Mouse (Mus musculus) 3134 (cell line): Measurements from ENCODE around the gene Nufip2.

ENCODE experiments used
- DNase-seq: peaks from one replicate; pipeline ENCODE4 v3.0.0-alpha.2; 2011; ENCODE audit warnings: low spot score; ENCODE audit not compliant: insufficient read length; ENCODE audit errors: extremely low read depth

Gene Nufip2

DNA sequence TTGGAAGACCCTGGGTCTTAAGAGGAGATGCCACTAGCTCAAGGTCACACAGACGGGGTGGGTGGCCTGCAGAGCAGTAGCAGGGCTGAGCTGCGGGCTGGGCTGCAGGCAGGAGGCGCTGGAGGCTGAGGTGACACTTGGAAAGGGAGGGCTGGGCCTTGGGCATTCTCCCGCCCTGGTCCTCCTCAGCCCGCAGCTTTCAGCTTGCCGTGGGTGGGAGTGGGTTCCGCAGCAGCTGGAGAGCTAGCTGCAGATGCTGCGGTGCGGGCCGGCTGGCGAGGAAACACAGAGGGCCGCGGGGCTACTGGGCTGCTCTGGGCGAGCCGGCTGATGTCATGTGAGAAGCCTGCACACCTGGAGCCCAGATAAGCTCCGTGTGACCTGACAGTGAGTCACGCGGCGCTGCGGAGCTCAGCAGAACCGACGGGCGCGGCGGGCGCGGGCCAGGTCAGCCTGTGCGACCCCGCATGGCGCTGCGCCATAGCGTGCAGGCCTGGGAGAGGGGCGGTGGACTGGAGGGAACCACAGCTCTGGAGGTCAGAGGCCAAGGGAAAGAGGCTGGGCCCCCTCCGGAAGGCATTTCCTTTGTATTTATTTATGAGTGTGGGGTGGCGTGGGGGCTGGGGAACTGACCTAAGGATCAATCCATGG, 80.5 kb downstream of the Nufip2 start:
- DNase-seq = peak; percentile 43

GRCm38 (mm10) chr11:77769496-77769895, 83.5 kb downstream of the Nufip2 start:
- no peak for DNase-seq

DNA sequence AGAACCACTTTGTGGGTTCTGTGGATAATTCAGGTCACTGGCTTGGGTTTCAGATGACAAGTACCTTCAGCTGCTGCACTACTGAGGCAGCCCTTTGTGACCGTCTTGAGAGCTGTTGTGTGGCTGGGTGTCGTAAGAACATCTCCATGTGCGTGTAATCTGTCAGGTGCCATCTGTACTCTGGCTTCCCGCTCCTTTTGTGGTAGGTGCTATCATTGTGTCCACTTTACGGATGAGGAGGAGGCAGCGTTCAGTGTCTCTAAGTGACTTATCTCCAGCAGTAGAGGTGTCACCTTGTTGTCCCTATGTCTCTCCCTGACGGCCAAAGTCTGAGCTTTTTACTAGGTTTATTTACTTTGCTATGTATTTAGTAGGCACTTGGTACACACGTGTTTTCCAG, 84.4 kb downstream of the Nufip2 start:
- DNase-seq = no peak

DNA sequence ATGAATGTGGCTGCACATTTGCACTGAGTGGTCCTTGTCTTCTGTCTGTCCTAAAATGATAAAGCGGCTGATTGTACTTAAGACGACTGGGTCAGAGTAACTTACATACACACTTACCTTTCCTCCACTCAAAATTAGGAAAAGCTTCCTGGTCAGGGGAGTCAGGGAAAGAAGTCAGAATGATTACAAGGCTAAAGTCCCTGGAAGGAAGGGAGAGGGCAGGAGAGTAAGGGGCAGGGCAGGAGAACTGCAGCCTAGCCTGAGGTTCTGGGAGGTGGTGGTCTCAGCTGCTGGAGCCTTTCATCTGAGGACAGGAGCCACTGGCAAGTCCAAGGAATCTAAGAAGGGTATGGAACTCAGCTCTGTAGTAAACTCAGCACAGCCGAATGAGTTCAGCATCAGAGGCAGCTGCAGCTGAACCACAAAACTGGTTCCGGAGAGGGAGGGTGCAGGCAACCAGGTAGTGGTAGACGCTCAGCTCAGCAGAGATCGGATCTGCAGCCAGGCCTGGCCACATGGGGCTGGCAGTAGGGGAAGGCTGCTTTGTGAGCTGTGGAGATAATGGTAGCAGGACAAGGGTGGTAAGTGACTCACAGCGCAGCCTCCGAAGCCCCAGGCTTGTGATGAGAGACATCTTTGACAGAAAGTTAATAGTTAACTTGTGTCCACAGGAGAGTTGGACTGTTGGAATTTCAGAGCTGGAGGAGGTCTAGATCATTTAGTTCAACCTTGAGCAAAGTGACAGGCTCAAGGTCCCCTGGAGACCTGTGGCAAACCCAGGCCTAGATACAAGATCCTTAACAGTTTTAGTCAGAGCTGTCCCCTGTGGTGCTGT, 86.1 kb downstream of the Nufip2 start:
- no peak for DNase-seq

GRCm38 (mm10) chr11:77775701-77776400, 89.9 kb downstream of the Nufip2 start:
- no peak for DNase-seq

- DNase-seq = no peak
These were observed 91.5 kb downstream of the Nufip2 start for GRCm38 (mm10) chr11:77777436-77777835.

DNA sequence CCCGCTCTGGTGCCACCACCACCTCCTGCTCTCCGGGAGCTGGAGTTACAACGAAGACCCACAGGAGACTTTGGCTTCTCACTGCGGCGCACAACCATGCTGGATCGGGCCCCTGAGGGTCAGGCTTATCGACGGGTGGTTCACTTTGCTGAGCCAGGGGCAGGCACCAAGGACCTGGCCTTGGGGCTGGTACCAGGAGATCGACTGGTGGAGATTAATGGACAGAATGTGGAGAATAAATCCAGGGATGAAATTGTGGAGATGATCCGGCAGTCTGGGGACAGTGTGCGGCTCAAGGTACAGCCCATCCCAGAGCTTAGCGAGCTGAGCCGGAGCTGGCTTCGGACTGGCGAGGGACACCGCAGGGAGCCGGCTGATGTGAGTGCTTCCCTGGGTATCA, 92.0 kb downstream of the Nufip2 start:
- DNase-seq = no peak

DNA sequence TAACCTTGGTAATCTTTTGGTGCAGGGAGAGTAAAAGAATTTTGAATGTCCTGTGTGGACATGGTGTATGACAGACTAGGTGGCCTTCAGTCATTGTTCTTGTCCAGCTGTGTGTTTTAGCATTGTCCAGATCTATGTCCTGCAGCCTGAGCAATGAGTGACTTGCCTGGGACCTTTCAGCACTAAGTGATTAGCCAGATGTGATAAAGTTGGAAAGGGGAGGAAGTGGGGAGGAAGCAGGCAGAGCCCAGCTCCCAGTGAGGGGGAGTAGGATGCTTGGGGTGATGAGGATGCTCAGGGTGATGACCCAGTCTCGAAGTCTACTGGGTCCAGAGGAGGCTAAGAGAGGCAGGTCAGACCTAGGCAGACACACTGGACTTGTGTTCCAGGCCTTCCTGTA, 93.3 kb downstream of the Nufip2 start:
- no peak for DNase-seq

GRCm38 (mm10) chr11:77781088-77781487, 95.1 kb downstream of the Nufip2 start:
- peak; percentile 65 for DNase-seq

DNA sequence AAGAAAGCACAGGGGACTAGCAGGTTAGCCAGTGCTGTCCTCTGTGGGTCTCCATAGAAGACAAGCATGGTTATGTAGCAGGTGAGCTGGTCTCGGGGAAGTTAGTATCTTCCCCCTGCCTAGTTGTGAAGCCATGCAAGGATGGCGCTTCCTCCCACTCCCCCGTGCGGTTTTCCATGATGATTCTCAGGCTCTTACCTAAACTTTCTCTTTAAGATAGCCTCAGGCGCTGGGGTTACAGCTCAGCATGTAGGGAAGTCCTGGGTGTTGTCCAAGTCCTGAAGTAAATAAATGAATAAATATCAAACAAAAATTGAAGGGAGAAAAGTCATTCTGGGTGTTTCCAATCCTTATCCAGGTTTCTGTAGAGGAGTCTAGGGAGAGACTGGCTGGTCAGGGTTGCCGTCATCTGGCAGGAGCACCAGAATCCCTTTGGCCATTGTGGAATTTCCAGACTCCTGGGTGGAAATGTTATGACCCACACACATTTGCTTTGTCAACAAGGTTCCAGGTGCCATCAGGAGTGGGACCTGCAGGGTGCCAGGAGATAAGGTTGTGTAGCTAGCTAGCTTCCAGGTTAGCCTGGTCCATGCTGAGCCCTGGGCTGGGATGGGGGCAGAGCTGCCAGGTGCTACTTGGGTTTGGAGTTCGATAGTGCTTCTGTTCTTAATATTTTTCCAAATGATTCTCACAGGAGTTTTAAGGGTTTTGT, 96.3 kb downstream of the Nufip2 start:
- no peak for DNase-seq

GRCm38 (mm10) chr11:77783211-77783746, 97.3 kb downstream of the Nufip2 start:
- DNase-seq = peak; percentile 93

DNA sequence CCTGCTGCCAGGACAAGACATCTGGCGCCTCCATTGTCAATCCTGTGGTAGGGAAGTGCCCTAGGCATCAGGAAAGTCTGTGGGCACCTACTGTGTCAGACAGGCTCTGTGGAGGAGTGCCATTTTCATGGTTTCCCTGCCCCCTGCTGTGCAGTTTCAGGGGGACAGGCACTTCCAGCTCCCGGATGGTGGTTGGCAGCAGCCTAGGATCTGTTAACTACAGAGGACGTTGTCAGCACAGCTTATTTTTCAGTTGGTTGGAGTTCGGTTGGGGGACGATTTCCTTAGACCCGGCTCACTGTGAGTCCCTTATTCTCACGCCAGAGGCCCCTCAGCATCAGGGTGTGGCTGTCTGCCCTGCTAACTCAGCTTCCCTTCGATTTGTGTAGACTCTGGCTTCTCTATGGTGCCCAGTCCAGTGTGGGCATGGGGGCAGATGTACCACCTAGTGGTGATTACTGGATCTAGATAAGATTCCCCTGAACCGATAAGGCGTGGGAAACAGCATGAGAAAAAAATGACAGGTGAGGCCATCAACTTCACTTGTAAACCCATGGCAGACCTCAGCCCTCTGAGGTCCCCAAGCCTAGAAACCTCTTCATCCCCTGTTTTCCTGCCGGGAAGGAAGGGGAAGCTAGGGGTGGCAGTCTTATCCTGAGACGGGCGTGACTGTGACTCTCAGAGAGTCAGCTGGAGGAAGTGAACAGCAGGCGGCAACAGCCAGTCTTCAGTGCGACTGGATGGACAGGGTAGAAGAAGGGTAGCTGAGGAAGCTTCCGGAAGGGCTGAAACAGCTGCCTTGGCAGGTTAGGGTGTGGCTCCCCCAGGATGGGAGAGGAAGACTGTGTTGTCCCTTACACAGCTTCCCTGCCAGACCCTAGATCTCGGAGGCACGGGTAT, 98.0 kb downstream of the Nufip2 start:
- no peak for DNase-seq

DNA sequence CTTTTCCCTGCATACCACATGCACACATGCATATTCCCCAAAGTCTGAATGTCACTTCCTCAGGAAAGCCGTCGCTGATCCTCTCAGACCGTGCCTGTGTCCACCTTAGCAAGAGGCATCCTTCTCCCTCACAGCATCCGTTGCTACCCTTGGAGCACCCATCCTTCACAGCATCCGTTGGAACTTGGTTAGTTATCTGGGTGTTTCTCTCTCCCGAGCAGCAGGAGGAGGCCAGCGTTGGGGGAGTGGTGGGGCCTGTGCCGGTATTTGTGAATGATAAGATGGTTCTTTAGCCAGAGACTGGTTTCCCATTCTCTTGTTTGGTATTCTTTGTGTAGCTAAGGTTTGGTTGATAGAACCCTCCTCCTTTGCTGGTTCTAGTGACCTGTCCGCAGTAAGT, 98.9 kb downstream of the Nufip2 start:
- DNase-seq = no peak

GRCm38 (mm10) chr11:77785396-77785767, 99.4 kb downstream of the Nufip2 start:
- DNase-seq = no peak

- peak; percentile 92 for DNase-seq
These were observed 100.0 kb downstream of the Nufip2 start for GRCm38 (mm10) chr11:77785768-77786561.

GRCm38 (mm10) chr11:77787707-77788106, 101.8 kb downstream of the Nufip2 start, which contains the start of gene Gm10277:
Gene Gm10277, minus strand, starts transcription at chr11:77787747.
- DNase-seq = no peak

DNA sequence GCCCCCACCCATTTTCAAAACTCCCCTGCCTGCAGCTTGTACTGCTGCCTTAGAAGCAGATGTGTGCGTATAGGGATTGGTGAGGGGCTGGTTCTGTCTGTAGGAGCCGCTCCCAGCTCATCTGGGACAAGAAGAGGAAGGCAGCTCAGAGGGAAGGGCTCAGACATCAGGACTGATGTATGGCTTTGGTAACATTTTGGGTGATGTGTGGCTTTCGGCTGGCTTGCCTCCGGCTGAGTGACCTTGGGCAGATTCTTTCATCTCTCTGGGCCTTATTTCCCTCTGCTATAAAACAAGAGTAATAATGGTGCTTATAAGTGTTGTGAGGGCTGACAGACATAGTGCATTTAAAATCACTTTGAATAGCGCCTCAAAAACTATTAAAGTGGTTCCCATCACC, 103.6 kb downstream of the Nufip2 start:
- DNase-seq = no peak

DNA sequence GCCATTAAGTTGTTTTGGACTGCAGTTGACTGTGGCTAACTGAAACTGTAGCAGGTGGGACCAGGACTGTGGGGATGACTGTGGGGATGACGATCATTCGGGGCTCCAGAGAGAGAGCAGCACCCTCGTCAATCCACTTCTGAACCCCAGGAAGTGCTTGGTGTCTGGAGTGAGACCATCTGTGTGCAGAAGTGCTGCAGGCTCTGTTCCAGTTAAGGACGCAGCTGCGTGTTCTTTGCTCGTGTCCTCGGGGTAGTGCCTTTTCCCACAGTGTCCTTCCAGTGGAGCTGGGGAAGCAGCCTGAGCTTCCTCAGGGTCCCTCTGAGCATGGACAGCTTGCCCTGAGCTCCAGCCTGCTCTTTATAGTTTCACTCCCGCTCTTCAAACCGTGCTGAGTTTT, 104.3 kb downstream of the Nufip2 start:
- no peak for DNase-seq

DNA sequence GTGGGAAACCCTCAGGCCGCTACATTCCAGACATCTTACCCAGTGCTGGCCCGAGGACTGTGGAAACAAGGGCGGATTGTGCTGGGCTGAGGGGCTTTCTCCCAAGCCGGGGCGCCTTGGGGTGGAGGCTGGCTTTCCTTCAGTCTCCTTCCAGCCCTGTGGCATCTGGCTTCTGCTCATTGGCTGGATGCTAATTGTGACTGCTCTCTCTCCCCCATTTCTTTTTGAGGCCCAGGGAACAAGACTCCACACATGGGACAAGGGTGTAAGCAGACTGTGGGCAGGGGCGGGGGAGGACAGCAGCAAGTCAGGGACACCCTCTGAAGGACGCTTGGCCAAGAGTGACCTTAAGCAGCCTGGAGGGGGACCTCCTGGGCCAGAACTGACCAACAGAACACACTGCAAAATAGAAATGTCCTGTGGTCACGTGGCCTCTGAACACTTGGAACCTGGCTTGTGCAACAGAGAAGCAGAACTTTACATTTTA, 105.3 kb downstream of the Nufip2 start:
- peak; percentile 69 for DNase-seq
